Mouse (Mus musculus) brain, embryonic 14.5 days (tissue): Measurements from ENCODE around the gene Ctse. TPM values are rescaled to one million over a fixed set of nuclear protein-coding genes. Genes with fewer than 3 reads are reported as not detected.

Experiments
- DNase-seq: peaks from one replicate; pipeline ENCODE4 v3.0.0-alpha.2; 2011; ENCODE audit warnings: low read depth
- CTCF ChIP-seq: fragments of 200-500 bp; IDR thresholded peaks from 2 replicates; pipeline ENCODE4 v1.5.1; 2012; ENCODE audit warnings: inconsistent platforms, mild to moderate bottlenecking, moderate library complexity, borderline replicate concordance; ENCODE audit not compliant: insufficient read depth, insufficient read length; ENCODE audit errors: extremely low read depth
- POLR2A ChIP-seq: fragments of 200-500 bp; IDR thresholded peaks from 2 replicates; pipeline ENCODE4 v1.6.1; 2012; ENCODE audit warnings: mild to moderate bottlenecking, inconsistent platforms, borderline replicate concordance; ENCODE audit not compliant: poor library complexity, insufficient read depth, insufficient read length, severe bottlenecking; ENCODE audit errors: extremely low read depth
- polyA plus RNA-seq: library from polyadenylated mRNA; depleted of rRNA; stranded (reverse); fragments of >200 nt; gene quantifications from 2 replicates; pipeline ENCODE4 v1.2.3, GENCODE M21; 2012; rRNA removed

Ctse gene
- polyA plus RNA-seq, 1 experiment, result 0.07 TPM

- TF ChIP-seq CTCF (no peak), POLR2A (no peak)
- no peak for DNase-seq
These were observed 65.4 kb downstream of the Ctse start for GRCm38 (mm10) chr1:131703482-131703881.

DNA sequence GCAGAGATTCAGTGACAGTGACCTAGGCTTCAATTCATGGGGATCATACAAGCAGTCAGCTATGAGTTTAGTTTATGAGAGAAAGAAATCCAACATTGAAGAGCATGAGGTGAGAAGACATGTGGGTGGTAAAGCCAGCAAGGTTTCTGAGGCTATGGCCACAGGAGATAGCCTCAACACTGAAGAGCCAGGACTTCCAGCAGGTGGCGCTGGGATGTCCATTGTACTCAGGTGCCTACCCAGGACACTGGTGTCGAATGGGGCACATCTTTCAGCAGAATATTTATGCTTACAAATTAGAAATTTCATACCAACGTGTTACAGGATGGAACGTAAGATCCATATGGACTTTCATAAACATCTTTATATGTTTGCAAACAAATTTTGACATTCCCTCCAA, 70.2 kb downstream of the Ctse start:
- peak; percentile 42 for DNase-seq
- TF ChIP-seq POLR2A, result no peak
- peak; percentile 69 for TF ChIP-seq CTCF

DNA sequence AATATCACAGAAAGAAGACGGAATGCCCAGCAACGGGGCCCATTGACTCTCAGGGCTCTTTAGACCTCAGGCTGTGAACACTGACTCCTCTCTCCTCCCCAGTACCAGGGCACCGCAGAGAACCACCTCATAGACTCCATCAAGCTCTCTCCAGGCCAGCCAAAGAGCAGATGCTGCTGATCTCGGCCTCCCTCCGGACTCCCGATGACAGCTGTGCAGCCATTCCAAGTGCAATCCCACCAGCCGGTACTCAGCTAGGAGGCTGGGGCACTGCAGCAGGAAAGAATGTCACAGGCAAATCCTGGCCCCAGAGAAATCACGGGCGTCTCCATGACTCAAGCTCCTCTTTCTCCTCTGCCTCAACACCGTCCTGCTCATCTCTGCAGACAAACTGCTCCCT, 73.4 kb downstream of the Ctse start:
- no peak for TF ChIP-seq POLR2A
- no peak for TF ChIP-seq CTCF
- no peak for DNase-seq

DNA sequence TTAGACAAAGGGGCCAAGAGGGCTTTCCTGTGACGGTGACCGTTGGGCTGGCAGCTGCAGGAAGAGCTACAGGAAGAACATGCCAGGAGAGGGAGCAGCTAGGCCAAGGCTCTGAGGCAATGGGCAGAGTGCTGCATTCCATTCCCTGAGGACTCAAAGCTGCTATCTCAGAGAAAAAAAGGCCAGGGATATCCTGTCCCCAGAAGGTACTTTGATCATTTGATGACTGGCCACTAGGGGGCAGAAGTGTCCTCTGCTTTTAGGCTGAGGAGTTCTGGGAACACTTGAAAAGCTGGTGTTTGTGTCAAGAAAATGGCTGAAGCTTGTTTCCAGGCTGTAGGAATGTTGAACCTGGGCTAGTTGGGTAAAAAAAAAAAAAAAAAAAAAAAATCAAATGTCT, 74.3 kb downstream of the Ctse start:
- DNase-seq, result peak; percentile 93
- TF ChIP-seq POLR2A (no peak), CTCF (peak; percentile 85; the same call in 1 of the 2 replicates)

DNA sequence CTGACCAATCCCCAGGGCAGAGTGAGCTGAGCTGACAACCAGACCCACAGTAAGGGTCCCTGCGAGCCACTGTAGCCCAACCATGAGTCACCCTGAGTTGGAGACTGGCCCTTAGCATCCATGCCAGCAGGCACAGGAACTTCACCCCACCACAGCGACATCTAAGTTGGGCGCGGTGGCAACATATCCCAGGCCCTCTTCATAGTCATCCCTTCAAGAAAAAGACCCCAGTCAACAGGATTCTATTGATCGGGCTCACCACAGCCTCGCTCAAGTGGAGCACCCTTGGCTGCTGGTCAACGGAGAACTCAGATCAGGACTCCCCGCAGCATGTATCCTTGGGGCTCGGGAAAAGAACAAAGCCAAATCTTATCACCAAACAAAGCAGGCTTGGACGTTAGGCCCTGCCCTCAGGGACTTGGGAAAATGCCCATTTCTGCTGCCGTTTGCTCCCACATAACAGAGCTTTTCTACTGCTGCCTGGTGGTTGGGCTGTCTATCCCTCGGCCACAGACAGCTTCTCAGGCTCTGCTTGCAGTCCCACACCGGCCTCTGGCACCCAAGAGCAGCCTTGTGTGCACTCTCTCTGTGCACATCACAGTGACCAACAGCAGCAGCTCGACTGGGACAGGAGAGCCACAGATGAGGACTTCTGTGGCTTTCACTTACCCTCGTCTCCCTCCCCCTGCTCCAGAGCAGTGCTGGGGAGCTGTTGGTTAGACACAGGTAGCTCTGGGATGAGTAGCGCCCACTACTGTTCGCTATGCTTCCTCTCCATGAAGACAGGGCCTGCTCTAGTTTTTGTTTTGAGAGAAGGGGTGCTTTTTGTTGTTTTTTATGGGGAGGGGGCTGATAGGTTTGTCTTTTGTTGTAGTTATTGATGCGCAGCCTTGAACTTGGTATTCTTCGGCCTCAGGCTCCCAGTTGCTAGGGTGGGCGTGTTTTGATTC, 76.6 kb downstream of the Ctse start:
- DNase-seq, result peak; percentile 30
- TF ChIP-seq CTCF (no peak), POLR2A (no peak)

GRCm38 (mm10) chr1:131718952-131719694, 81.0 kb downstream of the Ctse start:
- DNase-seq, result no peak
- TF ChIP-seq POLR2A, result no peak
- no peak for TF ChIP-seq CTCF

DNA sequence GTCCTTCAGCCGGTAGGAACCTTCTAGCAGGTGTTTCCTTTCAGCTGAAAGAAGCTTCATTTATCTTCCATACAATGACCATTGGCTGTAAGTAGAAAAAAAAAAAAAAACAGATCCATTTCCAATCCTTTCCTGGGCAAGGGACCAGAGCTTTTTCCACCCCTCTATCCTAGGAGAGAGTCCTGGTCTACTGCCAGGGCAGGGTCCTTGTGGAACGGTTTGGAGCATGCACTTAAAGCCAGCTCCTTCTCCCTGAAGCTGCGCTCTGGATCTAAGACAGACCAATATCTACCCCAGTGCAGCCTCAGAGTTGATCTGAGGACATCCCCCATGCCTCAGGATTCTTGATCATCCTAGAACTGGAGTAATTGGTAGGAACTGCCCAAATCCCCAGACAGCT, 83.9 kb downstream of the Ctse start:
- DNase-seq, result no peak
- TF ChIP-seq CTCF (no peak), POLR2A (no peak)

GRCm38 (mm10) chr1:131723549-131723948, 85.4 kb downstream of the Ctse start:
- TF ChIP-seq CTCF, result no peak
- no peak for TF ChIP-seq POLR2A
- DNase-seq, result no peak

Other genes with a start within 250 kb of the Ctse start
- 31.5 and 51.1 TPM in 2 replicates for gene Srgap2, start 111.0 kb upstream of the Ctse start, polyA plus RNA-seq
- 1.1 and 2.1 TPM in 2 replicates for gene Fam72a, start 110.4 kb upstream of the Ctse start, polyA plus RNA-seq
- gene Avpr1b, start 39.1 kb upstream of the Ctse start, polyA plus RNA-seq, result not detected in 2 replicates
- 0.76 and 0.96 TPM in 2 replicates for gene Rab7b, start 50.4 kb downstream of the Ctse start, polyA plus RNA-seq
- gene Slc26a9, start 105.7 kb downstream of the Ctse start, polyA plus RNA-seq, result 0.10 and 0.14 TPM in 2 replicates
- 0.19 and 0.43 TPM in 2 replicates for gene Pm20d1, start 159.1 kb downstream of the Ctse start, polyA plus RNA-seq
- gene Slc41a1, start 189.2 kb downstream of the Ctse start, polyA plus RNA-seq, result 21.9 and 25.4 TPM in 2 replicates
- 7.3 and 7.8 TPM in 2 replicates for gene Rab29, start 228.9 kb downstream of the Ctse start, polyA plus RNA-seq